Mouse (Mus musculus) monocyte, adult 2 months (primary cell): ENCODE measurements around the gene Sppl3.
A peak's percentile ranks its signal among the peaks of the same experiment; 100 is the strongest.

ENCODE experiments used
- DNase-seq, 2 experiments: peaks; one replicate each; pipeline ENCODE4 v3.0.0; 2022; ENCODE audit warnings: low spot score in 2 of 2, low read depth in 1 of 2

Sppl3 gene

DNA sequence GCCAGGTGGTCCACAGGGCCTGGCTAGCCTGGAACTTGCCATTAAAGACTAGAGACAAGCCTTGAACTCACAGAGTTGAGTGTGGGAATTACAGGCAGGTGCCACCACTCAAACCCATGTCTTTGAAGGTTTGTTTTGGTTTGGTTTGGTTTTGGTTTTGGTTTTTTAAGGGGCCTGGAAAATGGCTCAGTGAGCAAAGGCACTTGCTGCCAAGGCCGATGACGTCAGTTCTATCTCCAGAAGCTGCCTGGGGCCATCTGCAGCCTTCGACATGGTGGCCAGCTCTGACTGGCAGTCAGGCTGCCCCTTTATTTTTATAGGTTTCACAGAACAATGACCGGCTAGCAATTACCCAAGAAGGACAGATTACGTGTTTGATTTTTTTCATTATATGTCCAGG, 110.0 kb downstream of the Sppl3 start:
- no peak for DNase-seq

GRCm38 (mm10) chr5:115124690-115125089, 113.8 kb downstream of the Sppl3 start:
- no peak for DNase-seq

GRCm38 (mm10) chr5:115125211-115125871, 114.4 kb downstream of the Sppl3 start:
- peak; percentile 29 to 67 for DNase-seq

DNA sequence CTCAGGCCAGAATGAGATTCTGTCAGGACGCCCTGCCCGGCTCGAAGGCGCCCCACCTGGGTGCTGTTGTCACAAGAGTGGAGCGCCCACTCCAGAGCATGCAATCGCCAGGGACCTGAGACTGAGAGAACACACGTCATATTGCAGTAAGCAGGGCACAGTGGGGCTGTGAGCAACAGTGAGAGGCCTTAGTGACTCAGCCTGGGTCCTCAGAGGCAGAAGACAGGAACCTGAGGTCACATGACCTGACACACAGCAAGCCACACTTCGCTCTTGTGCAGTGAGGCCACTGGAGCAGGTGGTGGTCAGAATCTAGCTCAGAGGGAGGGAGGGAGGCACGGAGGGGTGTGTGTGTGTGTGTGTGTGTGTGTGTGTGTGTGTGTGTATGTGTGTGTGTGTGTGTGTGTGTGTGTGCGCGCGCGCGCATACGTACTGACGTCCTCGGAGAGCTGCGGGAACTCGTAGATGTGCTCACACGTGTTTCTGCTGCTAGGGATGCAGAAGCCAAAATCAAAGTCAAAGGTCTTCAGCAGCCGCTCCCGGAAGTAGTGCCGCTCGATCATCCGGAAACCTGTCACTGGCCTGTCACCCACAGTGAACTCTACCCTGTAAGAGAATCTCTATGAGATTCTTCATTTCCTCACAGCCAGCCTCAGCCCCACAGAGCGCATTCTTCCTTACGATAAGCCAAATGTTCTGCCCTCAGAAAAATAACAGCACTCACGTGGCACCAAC, 115.8 kb downstream of the Sppl3 start:
- no peak for DNase-seq

- no peak for DNase-seq
These were observed 116.7 kb downstream of the Sppl3 start for GRCm38 (mm10) chr5:115127421-115128179.

DNA sequence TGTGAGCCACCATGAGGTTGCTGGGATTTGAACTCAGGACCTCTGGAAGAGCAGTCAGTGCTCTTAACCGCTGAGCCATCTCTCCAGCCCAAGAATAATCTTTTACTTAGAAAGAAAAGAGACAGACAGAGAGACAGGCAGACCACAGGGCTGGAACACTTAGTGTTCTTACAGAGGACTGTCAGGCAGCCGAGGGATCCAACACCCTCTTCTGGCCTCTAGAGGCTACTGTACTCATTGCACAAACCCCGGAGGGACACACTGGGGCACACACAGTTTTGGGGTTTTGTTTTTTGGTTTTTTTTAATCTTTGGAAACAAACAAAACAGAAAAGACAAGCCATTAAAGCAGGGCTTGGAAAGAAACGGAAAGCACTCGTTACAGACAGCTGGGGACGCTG, 118.4 kb downstream of the Sppl3 start:
- DNase-seq = no peak

GRCm38 (mm10) chr5:115132465-115132864, 121.5 kb downstream of the Sppl3 start:
- DNase-seq = no peak

DNA sequence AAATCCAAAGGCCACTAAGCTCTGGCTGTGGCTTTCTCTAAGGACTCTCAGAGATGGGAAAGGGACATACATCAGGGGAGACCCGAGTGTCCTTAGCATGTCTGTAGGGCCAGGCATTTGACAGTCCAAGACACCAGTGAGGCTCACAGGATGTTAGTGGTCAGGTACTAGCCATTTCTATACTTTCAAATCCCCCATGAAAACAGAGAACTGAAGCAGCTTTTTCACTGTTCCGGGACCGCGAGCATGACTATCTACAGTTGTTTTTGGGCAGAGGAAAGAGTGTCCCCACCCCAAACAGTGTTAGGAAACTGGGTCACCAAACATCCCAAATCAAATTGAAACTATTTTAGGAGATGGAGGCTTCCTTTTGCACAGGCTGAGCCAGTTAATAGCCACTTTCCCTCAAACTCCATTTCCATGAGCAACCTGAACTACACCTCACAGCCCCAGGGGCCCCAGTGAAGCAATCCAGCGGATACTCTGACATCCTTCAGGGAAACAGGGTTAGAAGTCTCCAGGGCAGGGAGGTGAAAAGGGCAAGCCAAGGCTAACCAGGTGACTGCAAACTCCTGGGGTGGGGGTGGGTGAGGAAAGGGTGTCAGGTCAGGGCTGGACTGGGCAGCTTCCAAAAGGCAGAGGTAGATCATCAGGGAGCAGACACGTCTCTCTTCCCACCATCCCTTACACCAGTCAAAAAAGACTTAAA, 122.6 kb downstream of the Sppl3 start:
- no peak for DNase-seq

DNA sequence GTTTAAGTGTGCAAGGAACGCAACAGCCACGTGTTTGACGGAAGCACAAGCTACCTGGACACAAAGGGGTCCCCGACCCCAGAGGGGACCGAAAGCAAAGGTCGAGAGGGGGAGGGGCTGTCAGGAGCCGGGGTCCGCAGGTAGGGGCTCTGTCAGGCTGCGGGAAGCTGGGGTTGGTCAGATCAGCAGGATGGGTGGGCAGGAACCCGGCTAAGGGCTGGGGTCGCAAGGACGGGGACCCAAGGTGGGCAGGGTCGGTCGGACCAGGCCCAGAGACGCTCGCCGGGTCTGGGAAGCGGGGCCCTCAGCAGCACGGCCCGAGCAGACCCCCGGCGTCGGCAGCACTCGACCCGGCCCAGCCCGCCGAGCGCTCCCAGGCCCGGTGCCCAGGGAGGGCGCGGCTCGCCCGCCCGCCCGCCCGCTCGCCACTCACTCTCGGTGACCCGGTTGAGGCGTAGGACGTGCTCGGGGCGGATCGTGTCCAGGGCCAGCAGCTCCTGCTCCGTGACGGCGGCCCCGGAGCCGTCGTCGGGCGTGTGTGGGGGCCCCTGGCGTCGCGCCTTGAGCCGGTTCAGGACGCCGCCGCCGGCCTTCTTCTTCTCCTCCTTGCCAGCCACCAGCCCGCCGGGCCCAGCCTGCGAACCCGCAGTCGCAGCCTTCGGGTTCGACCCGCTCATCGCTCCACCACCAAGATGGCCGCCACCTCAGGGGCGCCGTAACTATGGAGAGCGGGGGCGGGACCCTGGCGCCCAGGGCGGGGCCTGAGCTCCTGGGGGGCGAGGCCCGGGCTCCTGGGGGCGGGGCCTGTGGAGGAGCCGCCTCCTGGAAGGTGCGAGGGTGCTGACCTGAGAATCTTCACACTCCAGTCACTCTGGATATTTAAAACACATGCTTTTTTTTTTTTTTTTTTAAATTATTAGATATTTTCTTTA, 123.6 kb downstream of the Sppl3 start, which contains the start of gene Unc119b:
Unc119b (minus strand) TSS at position 742 of the 932 bp plus-strand sequence.
- peak; percentile 73 to 84 for DNase-seq

DNA sequence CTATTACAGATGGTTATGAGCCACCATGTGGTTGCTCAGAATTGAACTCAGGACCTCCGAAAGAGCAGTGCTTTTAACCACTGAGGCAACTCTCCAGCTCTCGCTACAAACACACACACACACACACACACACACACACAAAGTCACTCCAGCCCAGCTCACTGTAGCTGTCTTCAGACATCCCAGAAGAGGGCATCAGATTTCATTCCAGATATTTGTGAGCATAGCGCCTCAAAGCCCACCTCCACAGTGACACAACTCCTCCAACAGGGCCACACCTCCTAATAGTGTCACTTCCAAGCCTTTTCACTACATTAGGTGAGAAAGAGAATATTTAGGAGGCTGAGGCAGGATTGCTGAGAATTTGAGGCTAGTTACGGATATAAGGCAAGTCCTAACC, 128.2 kb downstream of the Sppl3 start:
- no peak for DNase-seq

DNA sequence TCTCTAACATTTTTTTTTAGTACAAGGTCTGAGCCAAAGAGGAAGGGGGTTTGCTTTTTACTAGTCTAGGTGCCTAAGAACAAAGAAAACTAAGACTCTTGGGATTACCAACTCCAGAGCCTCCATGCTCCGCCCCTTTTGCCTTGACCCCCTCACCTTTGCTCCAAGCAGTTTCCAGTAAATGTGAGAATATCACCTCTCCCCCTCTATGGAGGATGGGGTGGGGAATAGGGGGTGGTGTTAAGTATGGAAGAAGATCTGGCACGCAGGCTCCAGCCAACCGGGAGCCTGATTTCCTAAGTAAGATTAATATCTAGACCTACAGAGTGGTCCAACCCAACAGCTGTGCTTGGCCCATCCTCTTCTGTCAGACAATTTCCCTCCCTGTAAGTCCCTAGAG, 129.8 kb downstream of the Sppl3 start:
- DNase-seq = no peak

DNA sequence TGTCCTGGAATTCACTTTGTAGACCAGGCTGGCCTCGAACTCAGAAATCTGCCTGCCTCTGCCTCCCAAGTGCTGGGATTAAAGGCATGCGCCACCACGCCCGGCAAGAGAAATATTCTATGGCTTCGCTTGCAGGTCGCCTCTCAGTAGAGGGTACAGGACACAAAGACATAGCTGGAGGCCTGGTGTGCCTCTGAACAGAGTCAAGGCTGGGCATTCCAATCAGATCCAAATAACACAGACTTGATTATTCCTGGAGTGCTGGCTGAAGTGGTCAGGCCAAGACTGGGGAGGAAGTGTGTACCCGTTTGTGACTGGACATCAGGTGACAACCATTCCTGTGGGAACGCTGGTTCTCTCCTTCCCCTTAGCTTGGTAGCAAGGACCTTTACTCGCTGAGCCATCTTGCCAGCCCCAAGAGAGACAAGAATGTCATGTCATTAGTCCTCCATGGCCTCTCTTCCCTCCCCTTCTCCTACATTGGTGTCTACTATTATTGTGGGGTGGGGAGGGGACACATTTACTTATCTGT, 131.3 kb downstream of the Sppl3 start:
- no peak for DNase-seq

- no peak for DNase-seq
These were observed 132.6 kb downstream of the Sppl3 start for GRCm38 (mm10) chr5:115143552-115143951.

- DNase-seq = no peak
These were observed 133.5 kb downstream of the Sppl3 start for GRCm38 (mm10) chr5:115144471-115144870.

- DNase-seq = no peak
These were observed 134.5 kb downstream of the Sppl3 start for GRCm38 (mm10) chr5:115145253-115145968.

DNA sequence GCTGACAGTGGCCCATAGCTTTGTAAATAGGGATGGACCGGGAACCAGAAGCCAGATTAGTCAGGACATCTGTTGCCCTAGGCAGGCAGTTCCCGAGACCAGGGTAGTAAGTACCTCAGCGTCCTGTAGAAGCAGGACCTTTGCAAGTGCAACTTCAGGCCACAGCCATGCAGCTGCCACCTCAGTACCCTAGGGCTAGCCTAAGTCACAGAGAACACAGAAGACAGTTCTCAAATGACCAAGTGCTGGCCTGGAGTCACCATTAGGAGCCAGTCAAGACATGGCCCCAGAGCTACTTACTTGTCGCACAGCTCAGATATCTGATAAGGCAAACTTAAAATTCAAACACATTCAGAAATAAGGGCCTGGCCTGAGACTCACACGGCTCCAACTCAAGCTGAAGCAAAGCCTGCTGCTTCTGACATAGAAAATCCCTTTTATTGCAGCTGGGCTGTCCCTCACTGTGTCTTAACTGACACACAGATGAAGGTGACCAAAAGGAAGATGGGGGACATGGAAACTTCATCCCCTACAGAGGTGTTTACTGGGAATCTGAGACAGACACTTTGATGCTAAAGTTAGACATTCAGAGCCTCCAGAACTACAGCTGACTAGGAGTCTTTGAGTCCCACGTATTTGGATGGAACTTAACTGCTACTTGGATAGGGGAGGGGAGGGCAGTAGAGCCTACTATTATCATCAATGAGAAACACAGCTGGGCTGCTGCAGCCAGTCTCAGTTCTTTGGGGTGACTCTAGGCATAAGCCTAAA, 135.2 kb downstream of the Sppl3 start:
- DNase-seq = no peak

DNA sequence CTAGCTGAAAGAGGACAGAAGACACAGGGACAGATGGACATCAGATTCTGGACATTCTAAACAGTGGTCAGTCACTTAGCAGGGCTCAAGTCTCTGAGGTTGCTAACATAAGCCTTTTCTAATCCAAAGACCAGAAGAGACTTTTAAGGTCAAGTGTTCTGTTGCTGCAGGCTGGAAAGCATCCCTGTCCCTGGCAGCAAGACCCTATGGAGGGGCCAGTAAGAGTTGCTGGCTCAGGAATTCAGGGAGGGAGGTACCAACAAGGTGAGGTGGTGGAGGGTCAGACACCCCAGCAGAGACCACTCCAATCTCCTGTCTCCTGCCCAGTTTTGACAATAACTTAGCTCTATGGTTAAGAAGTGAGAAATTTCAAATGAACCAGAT, 135.8 kb downstream of the Sppl3 start:
- DNase-seq = no peak

GRCm38 (mm10) chr5:115147388-115147787, 136.5 kb downstream of the Sppl3 start:
- DNase-seq = no peak

GRCm38 (mm10) chr5:115148378-115148777, 137.4 kb downstream of the Sppl3 start:
- no peak for DNase-seq
